Mouse (Mus musculus): ENCODE measurements around the gene N4bp2. TPM values are rescaled to one million over a fixed set of nuclear protein-coding genes. Genes with fewer than 3 reads are reported as not detected.
A peak's percentile ranks its signal among the peaks of the same experiment; 100 is the strongest.

Gene N4bp2
- polyA plus RNA-seq, 1 experiment from 2014 or later = 10.5 TPM

DNA sequence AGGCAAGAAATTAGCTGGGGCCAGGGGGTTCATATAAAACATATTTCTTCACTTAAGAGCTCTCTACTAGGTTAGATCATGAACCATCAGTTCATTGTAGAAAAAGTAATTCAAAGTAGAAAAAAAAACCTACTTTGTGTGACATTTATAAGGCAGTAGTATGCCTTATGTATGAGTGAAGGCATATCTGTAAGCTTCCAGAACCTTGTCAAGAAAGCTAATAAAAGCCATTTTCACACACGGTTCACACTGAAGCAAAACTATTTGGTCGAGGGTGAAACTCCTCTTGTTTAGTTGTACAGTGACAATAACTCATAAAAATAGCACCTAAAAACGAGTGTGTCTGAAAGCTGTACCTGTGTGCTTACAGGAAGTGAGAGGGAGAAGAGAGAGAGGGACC lies 92.2 kb downstream of the N4bp2 start:
- no peak overlapping the region for H3K4me2 ChIP-seq (ENCODE audit: low read depth, low read length)

DNA sequence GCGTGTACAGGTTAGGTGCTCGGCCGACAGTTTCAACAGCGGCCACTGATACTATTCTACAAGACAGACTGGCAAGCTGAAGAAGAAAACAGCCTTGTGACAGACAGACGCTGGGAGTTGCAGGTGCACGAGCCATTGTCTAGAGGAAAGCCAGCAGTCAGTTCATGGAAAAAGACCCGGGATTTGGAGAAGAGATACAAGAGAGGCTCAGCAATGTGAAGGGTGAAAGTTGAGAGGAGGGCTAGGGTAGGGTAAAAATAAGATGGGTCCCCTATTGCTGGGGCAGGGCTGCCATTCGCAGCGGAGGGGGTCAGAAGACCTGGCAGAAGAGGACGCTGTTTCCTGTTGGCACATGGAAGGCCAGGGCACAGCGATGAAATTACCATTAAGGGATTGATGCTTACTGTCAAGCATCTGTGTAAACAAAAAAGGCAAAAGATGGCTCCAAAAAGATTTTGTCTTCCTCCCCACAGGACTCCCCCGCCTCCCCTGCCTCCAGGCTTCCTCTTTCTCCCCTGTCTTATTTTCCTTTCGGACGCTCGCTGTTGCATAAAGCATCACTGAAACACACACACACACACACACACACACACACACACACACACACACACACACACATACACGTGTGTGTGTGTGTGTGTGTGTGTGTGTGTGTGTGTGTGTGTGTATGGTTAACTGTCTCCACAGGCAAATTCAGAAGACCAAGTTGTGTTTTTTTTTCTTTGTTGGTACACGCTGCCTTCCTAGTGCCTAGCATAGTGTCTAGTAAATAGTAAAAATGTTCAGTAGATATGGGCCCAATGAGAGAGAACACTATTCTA lies 93.5 kb downstream of the N4bp2 start:
- H3K4me1 ChIP-seq (ENCODE audit: control insufficient read depth, insufficient read depth, low read length) = peaks cover 7% of the 10 kb centered on the region
- H3K27me3 ChIP-seq (ENCODE audit: control insufficient read depth, insufficient read depth, low read length) = no peaks in the 10 kb centered on the region
- WGBS = 76% methylated on average over 17 of the region's 17 CpGs
- H3K27ac ChIP-seq (ENCODE audit: low read length) = no peak overlapping the region
- H3K9me3 ChIP-seq (replicated peaks; ENCODE audit: control insufficient read depth, low read length) = no peaks in the 10 kb centered on the region
- no peak for ATAC-seq (replicated peaks; ENCODE audit: extremely low read depth, insufficient read depth, low FRiP score)
- no peak overlapping the region; the same call in 1 of the 2 replicates for H3K4me2 ChIP-seq (ENCODE audit: low read depth, low read length)
- H3K9ac ChIP-seq (ENCODE audit: low read length) = no peak overlapping the region
- H3K36me3 ChIP-seq (ENCODE audit: control insufficient read depth, insufficient read depth) = no peaks in the 10 kb centered on the region
- H3K4me3 ChIP-seq (ENCODE audit: low read length) = no peak overlapping the region; the same call in 1 of the 2 replicates

More for the DNA sequence above, 92.2 kb downstream of the N4bp2 start:
- Histone ChIP-seq H3K9me3 (replicated peaks; ENCODE audit: control insufficient read depth, low read length) (no peaks in the 10 kb centered on the region), H3K36me3 (ENCODE audit: control insufficient read depth, insufficient read depth) (no peaks in the 10 kb centered on the region), H3K27ac (ENCODE audit: low read length) (no peak overlapping the region), H3K4me3 (ENCODE audit: low read length) (no peak overlapping the region), H3K4me1 (ENCODE audit: control insufficient read depth, insufficient read depth, low read length) (peaks cover 7% of the 10 kb centered on the region), H3K27me3 (ENCODE audit: control insufficient read depth, insufficient read depth, low read length) (no peaks in the 10 kb centered on the region), H3K9ac (ENCODE audit: low read length) (no peak overlapping the region)
- ATAC-seq (replicated peaks; ENCODE audit: extremely low read depth, insufficient read depth, low FRiP score) = no peak
- WGBS = 62% methylated on average over 3 of the region's 3 CpGs

GRCm38 (mm10) chr5:65857935-65858334 lies 94.6 kb downstream of the N4bp2 start:
- no peaks in the 10 kb centered on the region for H3K27me3 ChIP-seq (ENCODE audit: control insufficient read depth, insufficient read depth, low read length)
- peaks cover 7% of the 10 kb centered on the region for H3K4me1 ChIP-seq (ENCODE audit: control insufficient read depth, insufficient read depth, low read length)
- H3K9me3 ChIP-seq (replicated peaks; ENCODE audit: control insufficient read depth, low read length) = no peaks in the 10 kb centered on the region
- H3K9ac ChIP-seq (ENCODE audit: low read length) = no peak overlapping the region
- no peak overlapping the region; the same call in 1 of the 2 replicates for H3K4me3 ChIP-seq (ENCODE audit: low read length)
- H3K36me3 ChIP-seq (ENCODE audit: control insufficient read depth, insufficient read depth) = no peaks in the 10 kb centered on the region
- H3K27ac ChIP-seq (ENCODE audit: low read length) = peak overlapping the region; percentile 30; the same call in 1 of the 2 replicates
- ATAC-seq (replicated peaks; ENCODE audit: extremely low read depth, insufficient read depth, low FRiP score) = no peak; the same call in 1 of the 2 replicates
- H3K4me2 ChIP-seq (ENCODE audit: low read depth, low read length) = no peak overlapping the region
- WGBS = 72% methylated on average over 12 of the region's 12 CpGs

DNA sequence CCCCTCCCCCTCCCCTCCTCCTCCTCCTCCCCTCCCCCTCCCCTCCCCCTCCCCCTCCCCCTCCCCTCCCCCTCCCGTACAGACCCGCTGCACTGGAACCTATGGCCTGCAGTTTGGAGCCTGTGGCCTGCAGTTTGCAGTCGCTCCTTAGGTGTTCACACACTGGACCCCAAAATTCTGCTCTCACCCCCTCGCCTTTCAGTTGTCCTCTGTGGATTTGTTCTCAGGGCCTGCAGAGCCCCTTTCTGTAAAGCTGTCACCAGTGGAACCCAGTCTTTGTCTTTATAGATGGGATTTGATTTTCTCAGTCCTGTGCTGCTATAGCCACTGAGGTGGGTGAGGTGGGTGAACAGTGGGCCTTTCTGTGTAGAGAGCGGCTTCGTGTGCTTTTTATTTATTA lies 95.0 kb downstream of the N4bp2 start:
- H3K4me1 ChIP-seq (ENCODE audit: control insufficient read depth, insufficient read depth, low read length) = peaks cover 7% of the 10 kb centered on the region
- H3K27ac ChIP-seq (ENCODE audit: low read length) = peak overlapping the region; percentile 49
- no peak overlapping the region; the same call in 1 of the 2 replicates for H3K4me2 ChIP-seq (ENCODE audit: low read depth, low read length)
- H3K36me3 ChIP-seq (ENCODE audit: control insufficient read depth, insufficient read depth) = no peaks in the 10 kb centered on the region
- no peaks in the 10 kb centered on the region for H3K9me3 ChIP-seq (replicated peaks; ENCODE audit: control insufficient read depth, low read length)
- H3K9ac ChIP-seq (ENCODE audit: low read length) = peak overlapping the region; percentile 38; the same call in 1 of the 2 replicates
- H3K4me3 ChIP-seq (ENCODE audit: low read length) = no peak overlapping the region
- no peaks in the 10 kb centered on the region for H3K27me3 ChIP-seq (ENCODE audit: control insufficient read depth, insufficient read depth, low read length)
- no peak for ATAC-seq (replicated peaks; ENCODE audit: extremely low read depth, insufficient read depth, low FRiP score)
- WGBS = 90% methylated on average over 4 of the region's 6 CpGs

- Histone ChIP-seq H3K4me1 (ENCODE audit: control insufficient read depth, insufficient read depth, low read length) (peaks cover 7% of the 10 kb centered on the region), H3K4me3 (ENCODE audit: low read length) (no peak overlapping the region), H3K4me2 (ENCODE audit: low read depth, low read length) (peak overlapping the region; percentile 5), H3K36me3 (ENCODE audit: control insufficient read depth, insufficient read depth) (no peaks in the 10 kb centered on the region), H3K9me3 (replicated peaks; ENCODE audit: control insufficient read depth, low read length) (no peaks in the 10 kb centered on the region), H3K27ac (ENCODE audit: low read length) (peak overlapping the region; percentile 49), H3K9ac (ENCODE audit: low read length) (peak overlapping the region; percentile 38; the same call in 1 of the 2 replicates), H3K27me3 (ENCODE audit: control insufficient read depth, insufficient read depth, low read length) (no peaks in the 10 kb centered on the region)
- WGBS = 19% methylated on average over 12 of the region's 12 CpGs
- ATAC-seq (replicated peaks; ENCODE audit: extremely low read depth, insufficient read depth, low FRiP score) = peak; percentile 35; the same call in 1 of the 2 replicates
These were observed 95.6 kb downstream of the N4bp2 start for GRCm38 (mm10) chr5:65858898-65859297.

DNA sequence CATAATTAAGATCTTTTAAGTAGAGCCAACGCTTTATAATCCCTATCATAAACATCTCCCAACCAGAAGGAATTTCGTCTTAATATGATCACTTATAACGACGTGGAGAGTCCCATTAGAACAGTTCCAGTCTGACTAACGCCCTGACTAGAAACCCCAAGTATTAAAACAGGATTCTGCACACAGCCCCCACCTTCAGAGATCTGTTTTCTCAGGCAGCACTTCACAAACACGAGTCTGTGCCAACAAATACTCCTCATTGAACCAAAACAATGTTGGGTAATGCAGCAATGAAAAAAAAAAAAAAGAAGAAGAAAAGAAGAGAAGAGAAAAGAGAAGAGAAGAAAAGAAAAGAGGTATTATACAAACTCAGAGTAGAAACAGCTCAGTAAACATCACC lies 96.1 kb downstream of the N4bp2 start:
- no peak overlapping the region for H3K4me2 ChIP-seq (ENCODE audit: low read depth, low read length)
- ATAC-seq (replicated peaks; ENCODE audit: extremely low read depth, insufficient read depth, low FRiP score) = no peak
- no peak overlapping the region for H3K4me3 ChIP-seq (ENCODE audit: low read length)
- H3K36me3 ChIP-seq (ENCODE audit: control insufficient read depth, insufficient read depth) = no peaks in the 10 kb centered on the region
- peaks cover 7% of the 10 kb centered on the region for H3K4me1 ChIP-seq (ENCODE audit: control insufficient read depth, insufficient read depth, low read length)
- peak overlapping the region; percentile 41; the same call in 1 of the 2 replicates for H3K27ac ChIP-seq (ENCODE audit: low read length)
- H3K9ac ChIP-seq (ENCODE audit: low read length) = peak overlapping the region; percentile 34; the same call in 1 of the 2 replicates
- H3K27me3 ChIP-seq (ENCODE audit: control insufficient read depth, insufficient read depth, low read length) = no peaks in the 10 kb centered on the region
- no peaks in the 10 kb centered on the region for H3K9me3 ChIP-seq (replicated peaks; ENCODE audit: control insufficient read depth, low read length)
- 49% methylated on average over 6 of the region's 6 CpGs for WGBS

DNA sequence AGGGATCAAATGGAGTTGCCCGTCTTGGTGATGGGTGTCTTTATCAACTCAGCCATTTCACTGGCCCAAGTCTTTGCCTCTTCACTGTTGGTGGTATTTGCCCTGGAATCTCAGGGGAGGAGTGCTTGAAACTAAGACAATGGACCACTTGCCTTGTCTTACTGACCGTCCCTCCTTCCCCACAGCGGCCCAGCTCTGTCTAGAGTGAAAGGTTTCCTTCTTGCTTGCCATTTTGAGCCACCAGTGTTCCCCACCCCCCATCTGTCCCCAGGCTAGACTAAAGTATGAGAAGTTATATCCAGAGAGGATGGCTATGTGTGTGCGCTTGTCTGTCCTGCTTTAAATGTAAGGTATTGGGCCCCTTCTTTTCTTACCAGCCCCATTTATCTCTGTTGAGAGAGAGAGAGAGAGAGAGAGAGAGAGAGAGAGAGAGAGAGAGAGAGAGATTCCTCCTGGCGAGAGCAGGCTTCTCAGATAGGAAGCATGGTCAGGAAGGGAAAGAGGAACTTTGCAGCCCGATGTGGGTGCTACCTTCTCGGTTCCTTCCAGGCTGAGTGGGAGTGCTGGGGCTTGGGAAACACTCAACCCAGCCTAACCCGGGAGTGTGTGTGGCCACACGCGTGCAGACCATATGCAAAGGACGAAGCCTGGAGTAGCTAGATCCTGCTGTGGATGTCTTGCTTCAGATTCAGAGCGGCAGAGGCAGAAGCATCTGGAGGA lies 97.1 kb downstream of the N4bp2 start:
- 70% methylated on average over 12 of the region's 12 CpGs for WGBS
- Histone ChIP-seq H3K27ac (ENCODE audit: low read length) (peak overlapping the region; percentile 61; the same call in 1 of the 2 replicates), H3K4me1 (ENCODE audit: control insufficient read depth, insufficient read depth, low read length) (peaks cover 7% of the 10 kb centered on the region)

GRCm38 (mm10) chr5:65861154-65861944 lies 98.0 kb downstream of the N4bp2 start, which contains the start of gene Rhoh:
Rhoh (plus strand) TSS chr5:65861213.
- no peaks in the 10 kb centered on the region for H3K27me3 ChIP-seq (ENCODE audit: control insufficient read depth, insufficient read depth, low read length)
- H3K9ac ChIP-seq (ENCODE audit: low read length) = 0 out of 2 replicates have a peak within 1 kb of the TSS, but pooled peaks have one; percentile 23
- H3K4me3 ChIP-seq (ENCODE audit: low read length) = no peak within 1 kb of the TSS; the same call in 1 of the 2 replicates
- H3K9me3 ChIP-seq (replicated peaks; ENCODE audit: control insufficient read depth, low read length) = no peaks in the 10 kb centered on the region
- H3K4me1 ChIP-seq (ENCODE audit: control insufficient read depth, insufficient read depth, low read length) = peaks cover 7% of the 10 kb centered on the region
- no peaks in the 10 kb centered on the region for H3K36me3 ChIP-seq (ENCODE audit: control insufficient read depth, insufficient read depth)
- peak within 1 kb of the TSS; percentile 61; the same call in 1 of the 2 replicates for H3K27ac ChIP-seq (ENCODE audit: low read length)
- WGBS = 78% methylated on average over 10 of the region's 10 CpGs
- ATAC-seq (replicated peaks; ENCODE audit: extremely low read depth, insufficient read depth, low FRiP score) = no peak
- no peak within 1 kb of the TSS for H3K4me2 ChIP-seq (ENCODE audit: low read depth, low read length)

More for the DNA sequence above, 97.1 kb downstream of the N4bp2 start:
- H3K27me3 ChIP-seq (ENCODE audit: control insufficient read depth, insufficient read depth, low read length) = no peaks in the 10 kb centered on the region
- H3K4me3 ChIP-seq (ENCODE audit: low read length) = no peak overlapping the region
- ATAC-seq (replicated peaks; ENCODE audit: extremely low read depth, insufficient read depth, low FRiP score) = no peak
- H3K4me2 ChIP-seq (ENCODE audit: low read depth, low read length) = no peak overlapping the region
- no peaks in the 10 kb centered on the region for H3K9me3 ChIP-seq (replicated peaks; ENCODE audit: control insufficient read depth, low read length)
- 0 out of 2 replicates have a peak overlapping the region, but pooled peaks have one; percentile 23 for H3K9ac ChIP-seq (ENCODE audit: low read length)
- H3K36me3 ChIP-seq (ENCODE audit: control insufficient read depth, insufficient read depth) = no peaks in the 10 kb centered on the region
